In genomic region chr10:121970912-121971311, GRCm38 (mm10) we compare ENCODE assay signal across 17 mouse cellular contexts.
DNase-seq lines count a peak whose midpoint lies in the region; ATAC-seq and TF ChIP-seq lines count a peak whose summit lies in the region.
"Had no signal": no experiment of that assay in that cellular context is flagged by ENCODE, and none has a peak within 500 bp of the region (broad histone marks: within the 10 kb centered on the region; RNA-seq: fewer than 3 reads in every experiment).

No protein-coding gene starts in this region.

- no peak overlapping the region for H3K4me3 ChIP-seq in heart, adult 2 months
- no peak overlapping the region for H3K4me3 ChIP-seq in hindbrain, embryonic 13.5 days
- H3K4me3 ChIP-seq in hindbrain, embryonic 12.5 days, result no peak overlapping the region
- H3K4me3 ChIP-seq in liver, embryonic 16.5 days (ENCODE audit: low read depth, low read length), result no peak overlapping the region
- H3K4me3 ChIP-seq: forebrain, embryonic 12.5 days; liver, embryonic 12.5 days; midbrain, embryonic 15.5 days had no signal

- H3K4me1 ChIP-seq in heart, adult 2 months (ENCODE audit: control insufficient read depth, insufficient read depth, low read length), result peaks cover 6% of the 10 kb centered on the region; the same call in 1 of the 2 replicates
- H3K4me1 ChIP-seq in hindbrain, embryonic 13.5 days (replicated peaks), result peaks cover 69% of the 10 kb centered on the region
- H3K4me1 ChIP-seq in hindbrain, embryonic 12.5 days, result peaks cover 52% of the 10 kb centered on the region
- peaks cover 3% of the 10 kb centered on the region; the same call in 1 of the 2 replicates for H3K4me1 ChIP-seq in liver, embryonic 16.5 days (ENCODE audit: control insufficient read depth, low read depth, low read length)

- H3K79me2 ChIP-seq in heart, adult 2 months (replicated peaks; ENCODE audit: control insufficient read depth, insufficient read depth, low read length), result no peaks in the 10 kb centered on the region

- no peak overlapping the region for H3K9ac ChIP-seq in heart, adult 2 months (ENCODE audit: low read depth, low read length)
- H3K9ac ChIP-seq in hindbrain, embryonic 13.5 days, result no peak overlapping the region
- H3K9ac ChIP-seq in hindbrain, embryonic 12.5 days, result no peak overlapping the region
- no peak overlapping the region for H3K9ac ChIP-seq in liver, embryonic 16.5 days (ENCODE audit: low read depth, low read length)
- H3K9ac ChIP-seq: forebrain, embryonic 12.5 days; liver, embryonic 12.5 days; midbrain, embryonic 15.5 days had no signal

- no peak for DNase-seq in heart, adult 2 months
- DNase-seq in heart, adult 18-20 months, result no peak
- DNase-seq in liver, result no peak
- peak; percentile 70 for DNase-seq in yolk sac, embryonic 10.5 days (ENCODE audit: low spot score)
- DNase-seq in layer of hippocampus, adult 9-10 months (ENCODE audit: low spot score), result no peak
- DNase-seq: cerebellum, adult 9-11 months; gastrocnemius, postnatal 10 days; right cerebral cortex, postnatal 14 days had no signal

- H3K27ac ChIP-seq in heart, adult 2 months, result peak overlapping the region; percentile 52
- H3K27ac ChIP-seq in hindbrain, embryonic 13.5 days, result peak overlapping the region; percentile 64
- no peak overlapping the region; the same call in 1 of the 2 replicates for H3K27ac ChIP-seq in hindbrain, embryonic 12.5 days
- no peak overlapping the region for H3K27ac ChIP-seq in liver, embryonic 16.5 days (ENCODE audit: low read length)
- H3K27ac ChIP-seq: forebrain, embryonic 12.5 days had no signal

- TF ChIP-seq POLR2A in heart, adult 2 months (IDR thresholded peaks at IDR 0.05; ENCODE audit: insufficient read depth, low read depth, low read length), result no peak

- no peak for TF ChIP-seq CTCF in heart, adult 2 months (IDR thresholded peaks at IDR 0.05)

- WGBS in heart, adult 2 months, result 62% methylated on average over 6 of the region's 6 CpGs
- 39% methylated on average over 6 of the region's 6 CpGs for WGBS in hindbrain, embryonic 13.5 days
- 40% methylated on average over 6 of the region's 6 CpGs for WGBS in hindbrain, embryonic 12.5 days
- WGBS in liver, embryonic 16.5 days (ENCODE audit: insufficient replicate concordance), result 62% methylated on average over 6 of the region's 6 CpGs

- no peaks in the 10 kb centered on the region for H3K36me3 ChIP-seq in heart, adult 2 months (ENCODE audit: control insufficient read depth, insufficient read depth, low read length)
- no peaks in the 10 kb centered on the region for H3K36me3 ChIP-seq in hindbrain, embryonic 13.5 days
- H3K36me3 ChIP-seq in hindbrain, embryonic 12.5 days, result no peaks in the 10 kb centered on the region
- H3K36me3 ChIP-seq in liver, embryonic 16.5 days (ENCODE audit: control insufficient read depth, insufficient read depth), result no peaks in the 10 kb centered on the region
- H3K36me3 ChIP-seq: forebrain, embryonic 12.5 days; G1E; liver, embryonic 12.5 days; midbrain, embryonic 15.5 days had no signal

- TF ChIP-seq EP300 in heart, adult 2 months (IDR thresholded peaks at IDR 0.05; ENCODE audit: insufficient read depth, low read depth, low read length), result no peak

- intact Hi-C loops in heart, adult 2 months (cut with DNase I), result loop anchor here (5.0 kb wide), 2 partner anchors 36 to 76 kb away; partner anchors contain the start of gene Srgap1

- ATAC-seq in hindbrain, embryonic 13.5 days (ENCODE audit: low FRiP score), result no peak
- ATAC-seq in hindbrain, embryonic 12.5 days (ENCODE audit: low FRiP score), result no peak
- ATAC-seq in liver, embryonic 16.5 days (ENCODE audit: low read depth), result peak; percentile 26; the same call in 1 of the 2 replicates
- ATAC-seq: CD4-positive, CD25-positive, alpha-beta regulatory T cell, adult 4 months; inflammation-experienced regulatory T-cells, adult 6 months; midbrain, embryonic 15.5 days had no signal

- H3K9me3 ChIP-seq in hindbrain, embryonic 13.5 days, result no peaks in the 10 kb centered on the region
- H3K9me3 ChIP-seq in hindbrain, embryonic 12.5 days (replicated peaks), result no peaks in the 10 kb centered on the region
- H3K9me3 ChIP-seq in liver, embryonic 16.5 days (replicated peaks; ENCODE audit: control insufficient read depth, low read length), result no peaks in the 10 kb centered on the region
- H3K9me3 ChIP-seq: forebrain, embryonic 12.5 days; liver, embryonic 12.5 days; midbrain, embryonic 15.5 days had no signal

- H3K27me3 ChIP-seq in heart, adult 2 months (ENCODE audit: control insufficient read depth, insufficient read depth, low read length), result no peaks in the 10 kb centered on the region
- no peaks in the 10 kb centered on the region for H3K27me3 ChIP-seq in hindbrain, embryonic 13.5 days
- no peaks in the 10 kb centered on the region for H3K27me3 ChIP-seq in hindbrain, embryonic 12.5 days
- no peaks in the 10 kb centered on the region for H3K27me3 ChIP-seq in liver, embryonic 16.5 days (ENCODE audit: control insufficient read depth, insufficient read depth, low read depth, low read length)
- H3K27me3 ChIP-seq: forebrain, embryonic 12.5 days; liver, embryonic 12.5 days; midbrain, embryonic 15.5 days had no signal

- H3K4me2 ChIP-seq in hindbrain, embryonic 13.5 days, result no peak overlapping the region
- no peak overlapping the region for H3K4me2 ChIP-seq in hindbrain, embryonic 12.5 days (replicated peaks)
- H3K4me2 ChIP-seq in liver, embryonic 16.5 days (ENCODE audit: low read depth, low read length), result no peak overlapping the region
- H3K4me2 ChIP-seq: forebrain, embryonic 12.5 days; liver, embryonic 12.5 days; midbrain, embryonic 15.5 days had no signal

Comparison
In these comparisons a context has a peak if more than half of its experiments do, and no peak if none do; other contexts are left out.
1. H3K27ac ChIP-seq: peak in heart, adult 2 months (single experiment) and hindbrain, embryonic 13.5 days (single experiment); none in hindbrain, embryonic 12.5 days (single experiment) and liver, embryonic 16.5 days (single experiment).